Mouse (Mus musculus) liver, embryonic 18 days (tissue): ENCODE measurements around the gene Bend7. TPM values are rescaled to one million over a fixed set of nuclear protein-coding genes. Genes with fewer than 3 reads are reported as not detected.

ENCODE experiments used
- polyA plus RNA-seq: library from polyadenylated mRNA; depleted of rRNA; stranded (reverse); fragments of >200 nt; gene quantifications from 2 replicates; pipeline ENCODE4 v1.2.3, GENCODE M21; 2012; rRNA removed

Bend7 gene
- polyA plus RNA-seq: 1.8 TPM in 2 replicates

DNA sequence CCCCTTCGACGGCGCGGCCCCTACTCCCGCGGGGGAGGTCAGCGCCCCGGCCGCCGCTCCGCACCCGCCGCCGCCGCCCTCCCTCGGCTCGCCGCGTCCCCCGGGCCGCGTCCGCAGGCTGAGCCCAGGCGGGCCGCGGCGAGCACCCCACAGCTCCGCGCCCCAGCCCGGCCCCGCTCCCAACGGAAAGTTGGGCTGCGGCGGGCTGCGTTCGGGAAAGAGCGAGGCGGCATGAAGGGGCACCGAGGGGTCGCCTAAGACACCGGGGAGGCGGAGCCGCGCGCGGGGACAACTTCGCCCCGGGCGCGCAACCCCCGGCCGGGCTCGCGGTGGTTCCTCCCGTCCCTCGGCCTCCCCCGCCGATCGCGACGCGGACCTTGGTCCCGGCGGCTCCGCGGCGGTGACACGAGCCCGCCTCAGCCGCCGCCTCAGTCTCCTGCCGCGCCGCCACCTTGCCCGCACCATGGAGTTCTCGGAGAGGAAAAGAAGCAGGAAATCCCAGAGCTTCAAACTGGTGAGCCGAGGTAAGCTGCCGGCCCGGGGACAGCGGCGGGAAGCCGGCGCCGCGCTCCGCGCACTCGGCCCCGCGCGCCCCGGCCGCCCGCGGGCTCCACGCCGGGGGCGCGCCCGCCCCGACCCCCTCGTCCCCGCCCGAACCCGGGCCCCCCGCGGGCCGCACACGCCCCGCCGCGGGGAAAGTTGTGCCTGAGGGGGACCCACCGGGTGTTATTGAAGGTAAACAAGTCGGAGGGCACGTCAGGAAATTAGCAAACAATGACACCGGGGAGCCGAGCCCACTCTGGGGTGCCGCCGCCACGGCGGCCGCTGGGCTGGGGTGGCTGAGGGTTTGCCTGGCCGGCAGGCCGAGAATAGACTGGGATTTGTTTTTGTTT, at the start of gene Bend7:
Gene Bend7, plus strand, starts transcription at position 63 of the 893 bp plus-strand sequence.

Other genes starting within 250 kb of the Bend7 start
- 13.6 and 13.8 TPM in 2 replicates for gene Prpf18, start 65.7 kb upstream of the Bend7 start, polyA plus RNA-seq
- gene Sephs1, start 163.7 kb downstream of the Bend7 start, polyA plus RNA-seq: 16.0 and 16.2 TPM in 2 replicates
- gene Phyh, start 201.2 kb downstream of the Bend7 start, polyA plus RNA-seq: 158 and 164 TPM in 2 replicates